Mouse (Mus musculus): ENCODE measurements around the gene Wdr26.

The Wdr26 gene

GRCm38 (mm10) chr1:181211920-181212633 is at the start of gene Wdr26:
Wdr26 (minus strand) TSS chr1:181212001.
- peak; percentile 87 for DNase-seq

- no peak for DNase-seq
Observed at GRCm38 (mm10) chr1:181260949-181261696, 49.3 kb upstream of the Wdr26 start.

- DNase-seq = no peak
Observed at GRCm38 (mm10) chr1:181260422-181260821, 48.6 kb upstream of the Wdr26 start.

- no peak for DNase-seq
Observed at GRCm38 (mm10) chr1:181259626-181260410, 48.0 kb upstream of the Wdr26 start.

- no peak for DNase-seq
Observed at GRCm38 (mm10) chr1:181259056-181259455, 47.3 kb upstream of the Wdr26 start.

- DNase-seq = no peak
Observed at GRCm38 (mm10) chr1:181258616-181259015, 46.8 kb upstream of the Wdr26 start.

GRCm38 (mm10) chr1:181257585-181258555 is 46.1 kb upstream of the Wdr26 start:
- DNase-seq = no peak

GRCm38 (mm10) chr1:181256689-181257584 is 45.1 kb upstream of the Wdr26 start:
- peak; percentile 20 for DNase-seq

GRCm38 (mm10) chr1:181255891-181256688 is 44.3 kb upstream of the Wdr26 start:
- peak; percentile 13 for DNase-seq

- no peak for DNase-seq
Observed at GRCm38 (mm10) chr1:181255450-181255849, 43.6 kb upstream of the Wdr26 start.

- no peak for DNase-seq
Observed at GRCm38 (mm10) chr1:181251624-181252023, 39.8 kb upstream of the Wdr26 start.

- no peak for DNase-seq
Observed at GRCm38 (mm10) chr1:181250961-181251360, 39.2 kb upstream of the Wdr26 start.

GRCm38 (mm10) chr1:181249537-181249936 is 37.7 kb upstream of the Wdr26 start:
- no peak for DNase-seq

GRCm38 (mm10) chr1:181247175-181247574 is 35.4 kb upstream of the Wdr26 start:
- DNase-seq = no peak

GRCm38 (mm10) chr1:181246487-181247138 is 34.8 kb upstream of the Wdr26 start:
- no peak for DNase-seq

GRCm38 (mm10) chr1:181245554-181246486 is 34.0 kb upstream of the Wdr26 start:
- no peak for DNase-seq

GRCm38 (mm10) chr1:181245067-181245466 is 33.3 kb upstream of the Wdr26 start:
- DNase-seq = no peak

- no peak for DNase-seq
Observed at GRCm38 (mm10) chr1:181241185-181241584, 29.4 kb upstream of the Wdr26 start.

- DNase-seq = no peak
Observed at GRCm38 (mm10) chr1:181237332-181237731, 25.5 kb upstream of the Wdr26 start.

Data from cerebellum, adult 9-11 months (tissue).